Mouse (Mus musculus) left cerebral cortex, adult 6 months (tissue): Measurements from ENCODE around the gene Phf8. TPM values are rescaled to one million over a fixed set of nuclear protein-coding genes. Genes with fewer than 3 reads are reported as not detected.

ENCODE experiments used
- long read RNA-seq, 2 experiments: library from polyadenylated mRNA; unstranded; transcript quantifications; one replicate each; pipeline ENCODE4 v2.0.0; 2019 to 2020
- polyA plus RNA-seq: library from polyadenylated mRNA; unstranded; fragments of <200 nt; fragmentation: Nextera tagmentation; gene quantifications from 2 replicates; pipeline ENCODE4 v1.2.3, GENCODE M21; 2021

Gene Phf8
- polyA plus RNA-seq = 3.7 and 4.1 TPM in 2 replicates
- long read RNA-seq, experiment 1, full-length matches to known transcripts = 4 of 17 reads
- long read RNA-seq, experiment 1, partial matches to known transcripts = 5 of 17 reads
- long read RNA-seq, experiment 1, other reads (novel, unspliced or antisense) = 8 of 17 reads
- long read RNA-seq, experiment 2, partial matches to known transcripts = 1 of 7 reads
- long read RNA-seq, experiment 2, other reads (novel, unspliced or antisense) = 6 of 7 reads

GRCm38 (mm10) chrX:151520458-151521322, at the start of gene Phf8:
Phf8 (plus strand) TSS chrX:151520672.

Other genes starting within 250 kb of the Phf8 start
- gene Fam120c, start 176.5 kb upstream of the Phf8 start, polyA plus RNA-seq = 10.5 and 16.1 TPM in 2 replicates